Mouse (Mus musculus): ENCODE measurements around the gene Alox8.
A peak's percentile ranks its signal among the peaks of the same experiment; 100 is the strongest.

Gene Alox8

DNA sequence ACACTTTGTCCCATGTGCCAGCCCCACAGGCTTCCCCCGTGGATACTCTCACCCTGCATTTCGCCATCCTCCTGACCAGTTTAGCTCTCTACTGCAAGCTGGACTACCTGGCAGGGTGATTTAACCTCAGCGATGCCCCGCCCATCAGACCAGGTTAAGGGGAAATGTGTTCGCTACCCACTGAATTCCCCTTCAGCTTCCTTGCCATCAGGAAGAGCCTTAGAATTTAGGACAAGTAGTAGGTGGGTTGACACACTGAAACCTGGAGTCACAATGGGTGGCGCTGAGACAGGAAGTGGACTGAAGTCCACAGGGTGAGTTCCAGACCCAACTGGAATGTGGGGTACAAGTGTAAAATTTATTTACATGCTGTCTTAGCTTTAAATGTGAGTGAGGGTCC, at the start of gene Alox8:
TSS of gene Alox8 (minus strand) at position 101 of the 400 bp plus-strand sequence.
- DNase-seq = no peak

DNA sequence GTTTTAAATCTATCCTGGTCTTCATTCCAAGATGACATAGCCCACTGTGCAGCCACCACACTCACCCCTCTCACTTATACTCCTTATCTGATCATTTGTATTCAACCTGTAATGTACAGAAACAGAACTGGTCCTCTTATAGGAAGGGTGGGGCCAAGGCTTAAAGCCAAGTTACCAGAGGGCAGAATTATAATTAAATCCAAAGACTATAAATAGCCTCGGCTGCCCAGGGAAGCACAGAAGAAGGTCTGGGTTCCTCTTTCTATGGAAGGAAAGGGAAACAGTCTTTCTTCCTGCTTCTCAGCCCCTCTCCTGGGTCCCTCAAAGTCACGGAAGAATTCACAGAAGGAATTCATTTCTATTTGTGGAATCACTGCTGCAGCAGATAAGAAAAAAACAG, 48.0 kb upstream of the Alox8 start:
- no peak for DNase-seq

DNA sequence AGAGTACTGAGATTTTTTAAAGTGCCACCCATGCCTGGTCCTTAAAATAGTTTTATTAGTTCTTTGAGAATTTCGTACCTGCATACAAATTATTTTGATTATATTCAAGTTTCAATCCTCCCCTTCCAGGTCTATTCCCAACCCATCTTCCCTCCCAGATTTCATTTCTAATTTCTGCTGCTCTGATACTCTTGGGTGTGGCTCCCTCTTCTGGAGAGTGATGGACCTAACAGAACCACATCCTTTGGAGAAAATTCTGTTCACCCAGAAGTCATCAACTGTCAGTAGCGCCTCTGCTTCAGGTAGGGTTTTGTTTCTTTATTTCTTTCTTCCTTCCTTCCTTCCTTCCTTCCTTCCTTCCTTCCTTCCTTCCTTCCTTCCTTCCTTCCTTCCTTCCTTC, 47.3 kb upstream of the Alox8 start:
- DNase-seq = peak; percentile 51

DNA sequence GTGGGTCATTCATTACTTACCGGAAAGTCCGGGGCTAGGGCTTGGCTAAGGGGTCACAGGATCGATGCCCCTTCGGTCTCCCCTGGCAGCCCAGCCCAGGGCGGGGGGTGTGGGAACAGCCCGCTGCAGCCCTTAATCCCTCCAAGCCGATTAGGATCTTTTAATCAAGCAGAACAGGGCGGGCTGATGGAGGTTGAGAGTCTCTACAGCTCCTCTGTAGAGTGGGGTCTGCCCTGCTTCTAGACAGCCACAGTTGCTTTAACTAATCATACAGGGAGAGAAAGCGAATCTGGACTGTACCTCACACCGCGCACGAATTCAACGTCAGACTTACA, 39.2 kb upstream of the Alox8 start, which contains the start of gene Gucy2e:
TSS of gene Gucy2e (minus strand) at position 111 of the 335 bp plus-strand sequence.
- DNase-seq = no peak

DNA sequence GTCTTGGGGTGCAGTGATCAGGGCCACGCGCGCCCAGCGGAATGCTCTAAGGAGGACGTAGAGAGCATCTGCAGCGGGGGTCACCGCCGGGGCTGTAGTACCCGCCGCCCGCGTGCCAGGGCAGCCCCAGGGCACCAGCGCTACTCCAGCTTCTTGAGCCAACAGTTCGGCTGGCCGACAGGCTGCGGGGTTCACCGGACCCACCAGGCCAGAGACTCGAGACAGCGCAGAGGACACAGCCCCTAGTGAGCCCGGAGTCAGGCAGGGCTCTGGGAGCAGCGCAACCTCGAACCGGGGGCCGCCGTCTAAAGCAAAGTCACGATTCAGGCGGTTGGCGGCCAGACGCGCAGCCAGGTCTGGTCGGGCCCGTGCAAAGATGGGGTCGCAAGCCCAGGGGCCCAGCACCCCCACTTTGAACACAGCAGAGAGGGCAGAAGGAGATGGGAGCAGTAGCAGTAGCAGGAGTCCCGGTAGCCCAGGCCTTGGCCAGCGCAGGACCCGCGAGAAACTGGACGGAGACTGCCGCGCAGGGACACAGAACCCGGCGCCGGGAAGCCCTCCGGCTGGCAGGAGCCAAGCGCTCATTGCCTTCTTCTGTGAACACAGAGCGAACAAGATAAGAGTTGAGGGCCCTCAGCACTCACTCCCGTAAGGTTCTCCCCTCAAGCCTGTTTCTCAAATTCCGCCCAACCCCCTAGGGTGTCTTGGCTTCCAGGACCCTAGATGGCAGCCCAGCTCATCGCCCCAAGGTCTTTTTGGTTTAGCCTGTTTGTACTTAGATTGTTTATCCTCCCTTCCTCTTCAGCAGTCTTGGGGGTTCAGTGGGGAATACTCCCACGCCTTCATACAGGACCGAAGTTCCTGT, 38.6 kb upstream of the Alox8 start:
- no peak for DNase-seq

DNA sequence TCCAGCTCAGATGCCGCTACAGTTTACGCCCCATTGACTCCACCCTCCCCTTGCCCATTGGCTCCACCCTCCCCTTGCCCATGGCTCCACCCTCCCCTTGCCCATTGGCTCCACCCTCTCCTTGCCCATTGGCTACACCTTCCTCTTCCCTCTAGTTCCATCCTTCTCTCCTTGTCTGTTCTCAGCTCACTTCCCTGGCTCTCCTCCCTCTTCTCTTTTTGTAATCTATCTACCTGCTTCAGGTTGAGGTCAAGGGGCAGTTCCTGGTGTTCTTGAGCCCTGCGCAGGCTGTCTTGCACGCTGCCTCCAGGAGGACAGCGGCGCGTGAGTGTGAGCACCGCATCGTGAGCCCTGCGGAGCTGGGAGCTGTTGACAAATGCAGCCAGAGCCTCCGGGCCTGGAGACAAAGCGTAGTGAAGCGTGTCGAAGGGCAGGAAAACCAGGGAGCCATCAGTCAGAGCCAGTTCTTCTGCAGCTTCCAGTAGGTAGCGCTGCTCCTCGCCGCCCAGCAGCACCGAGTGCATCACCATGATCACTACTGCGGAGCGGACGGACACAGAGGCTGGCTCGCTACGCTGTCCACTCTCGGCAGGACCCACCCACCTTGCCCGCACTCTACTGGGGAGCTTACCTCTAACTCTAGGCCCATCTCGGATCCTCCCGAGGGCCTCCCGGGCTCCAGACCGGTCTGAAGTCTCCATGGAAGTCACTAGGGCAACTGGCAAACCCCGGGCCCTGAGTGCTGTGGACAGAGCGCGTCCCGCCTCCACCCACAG, 37.8 kb upstream of the Alox8 start:
- DNase-seq = peak; percentile 85

DNA sequence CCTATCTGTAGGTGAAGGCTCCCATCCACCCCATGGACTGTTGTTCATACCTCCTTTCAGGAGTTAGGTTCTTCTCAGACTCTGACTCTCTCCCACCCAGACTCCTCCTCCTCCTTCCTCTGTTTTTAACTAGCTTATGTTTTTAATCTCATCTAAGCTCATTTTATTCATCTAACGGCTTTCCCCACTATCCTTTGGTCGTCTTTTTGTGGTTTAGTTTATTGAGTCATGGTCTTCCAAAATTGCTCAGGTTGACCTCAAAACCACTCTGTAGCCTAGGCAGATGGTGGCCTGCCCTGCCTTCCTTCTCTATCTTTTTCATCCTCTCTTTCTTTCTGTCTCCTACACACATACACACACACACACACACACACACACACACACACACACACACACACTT, 35.5 kb upstream of the Alox8 start:
- no peak for DNase-seq

DNA sequence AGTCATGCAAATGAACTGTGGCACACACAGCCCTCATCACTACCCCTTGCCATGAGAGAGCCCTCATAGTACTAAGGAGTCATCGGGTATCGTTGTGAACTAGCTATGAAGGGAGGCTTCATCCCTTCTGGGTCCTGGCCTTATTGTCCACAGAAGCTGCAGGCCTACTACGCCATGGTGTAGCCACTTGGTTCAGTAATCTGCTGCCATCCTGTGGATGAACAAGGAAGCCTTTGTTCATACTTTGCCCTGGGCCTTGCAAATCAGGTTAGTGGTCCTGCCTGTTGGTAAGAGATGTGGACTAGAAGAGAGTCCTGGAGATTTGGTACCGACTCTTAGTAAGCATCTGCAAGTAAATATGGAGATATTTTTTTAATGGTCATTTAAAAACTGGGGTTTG, 32.8 kb upstream of the Alox8 start:
- DNase-seq = no peak

DNA sequence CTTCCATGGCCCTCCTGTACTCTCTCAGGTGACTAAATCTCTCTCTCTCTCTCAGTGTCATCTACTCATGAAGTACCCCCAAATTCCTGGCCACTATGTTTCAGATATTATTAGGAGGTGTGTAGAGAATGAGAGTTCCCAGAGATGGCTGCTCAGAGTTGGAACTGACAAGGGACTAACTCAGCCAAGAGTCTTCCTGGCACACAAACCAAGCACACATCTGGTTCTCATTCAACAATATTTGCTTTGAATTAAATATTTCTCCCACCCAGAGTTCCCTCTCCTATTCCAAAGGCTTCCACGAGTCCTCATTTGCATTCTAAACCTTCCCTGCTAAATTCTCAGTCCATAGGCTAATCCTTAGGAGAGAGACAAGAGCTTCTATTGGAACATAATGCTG, 28.1 kb upstream of the Alox8 start:
- no peak for DNase-seq

DNA sequence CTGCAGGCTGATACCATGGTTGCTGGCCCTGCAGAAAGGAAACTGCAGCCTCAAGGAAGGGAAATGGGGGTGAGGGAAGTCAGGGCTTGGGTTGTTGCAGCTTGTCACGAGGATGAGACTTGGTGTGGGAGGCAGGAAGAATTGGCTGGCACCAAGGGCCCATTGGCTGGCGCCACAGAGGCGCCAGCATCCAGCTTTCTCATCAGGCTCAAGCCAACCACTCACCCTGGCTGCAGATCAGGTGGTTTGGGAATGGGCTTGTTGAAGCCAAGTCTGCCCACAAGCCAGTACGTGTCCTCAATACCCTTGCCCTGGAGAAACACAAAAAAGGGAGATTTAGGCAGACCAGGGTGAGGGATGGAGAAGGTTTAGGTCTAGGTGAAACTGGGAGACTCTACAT, 25.5 kb upstream of the Alox8 start:
- no peak for DNase-seq

DNA sequence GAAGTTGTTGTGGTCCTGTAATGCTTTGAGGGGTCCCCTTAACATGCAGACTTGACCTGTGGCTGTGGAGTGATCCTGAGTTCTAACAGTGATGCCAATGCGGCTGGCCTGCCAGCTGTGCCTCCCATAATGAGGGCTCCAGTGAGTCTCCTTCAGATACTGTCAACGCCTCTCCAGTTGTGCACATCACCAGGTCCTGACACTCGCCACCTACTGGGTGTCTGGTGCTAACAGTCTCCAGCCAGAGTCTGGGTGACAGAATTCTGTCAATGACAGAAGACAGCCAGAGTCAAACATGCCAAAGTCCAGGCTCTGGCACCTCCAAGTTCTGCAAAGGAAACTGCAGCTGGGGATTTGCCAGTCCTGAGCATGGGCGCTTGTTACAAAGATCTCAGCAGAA, 23.4 kb upstream of the Alox8 start:
- DNase-seq = no peak

DNA sequence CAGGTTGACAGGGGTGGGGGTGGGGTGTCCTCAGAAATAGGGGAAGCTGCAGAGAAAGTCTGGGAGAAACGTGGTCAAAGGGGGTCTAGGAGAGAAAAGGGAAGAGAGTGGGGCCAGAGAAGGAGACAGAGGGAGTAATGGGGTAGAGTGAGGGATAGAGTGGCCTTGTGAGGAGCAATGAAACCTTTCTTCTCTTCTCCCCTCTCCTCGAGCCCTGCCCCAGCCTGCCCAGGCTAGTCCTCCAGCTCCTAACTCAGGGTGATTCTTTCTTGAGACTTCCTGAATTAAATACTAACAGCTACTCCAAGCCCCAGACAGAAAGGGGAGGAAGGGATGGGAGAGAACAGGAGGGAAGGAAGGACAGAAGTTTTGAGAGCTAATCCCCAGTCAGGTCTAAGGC, 21.0 kb upstream of the Alox8 start:
- no peak for DNase-seq

DNA sequence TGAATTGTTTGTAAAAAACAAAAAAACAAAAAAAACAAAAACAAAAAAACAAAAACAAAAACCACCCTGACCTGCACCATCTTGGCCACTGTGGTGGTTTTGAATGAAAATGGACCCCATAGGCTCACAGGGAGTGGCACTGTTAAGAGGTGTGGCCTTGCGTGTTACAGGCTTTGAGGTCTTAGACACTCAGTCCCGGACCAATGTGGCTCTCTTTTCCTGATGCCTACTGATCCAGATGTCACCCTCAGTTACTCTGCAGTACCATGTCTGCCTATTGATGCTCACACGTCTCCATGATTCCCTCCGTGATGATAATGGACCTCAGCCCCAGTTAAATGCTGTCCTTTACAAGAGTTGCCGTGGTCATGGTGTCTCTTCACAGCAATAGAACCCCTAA, 19.8 kb upstream of the Alox8 start:
- no peak for DNase-seq

DNA sequence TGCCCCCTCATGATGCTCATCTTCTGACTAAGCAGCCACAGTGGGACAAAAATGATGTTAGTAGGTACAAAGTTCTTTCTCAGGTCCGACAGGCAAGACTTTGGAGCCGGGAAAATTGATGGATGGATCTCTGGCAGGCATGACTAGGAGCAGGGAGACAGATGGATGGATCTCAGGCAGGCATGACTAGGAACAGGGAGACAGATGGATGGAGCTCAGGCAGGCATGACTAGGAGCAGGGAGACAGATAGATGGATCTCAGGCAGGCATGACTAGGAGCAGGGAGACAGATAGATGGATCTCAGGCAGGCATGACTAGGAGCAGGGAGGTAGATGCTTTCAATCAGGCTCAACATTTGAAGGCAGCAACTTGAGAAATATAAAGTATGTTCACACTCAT, 13.8 kb upstream of the Alox8 start:
- DNase-seq = peak; percentile 68

DNA sequence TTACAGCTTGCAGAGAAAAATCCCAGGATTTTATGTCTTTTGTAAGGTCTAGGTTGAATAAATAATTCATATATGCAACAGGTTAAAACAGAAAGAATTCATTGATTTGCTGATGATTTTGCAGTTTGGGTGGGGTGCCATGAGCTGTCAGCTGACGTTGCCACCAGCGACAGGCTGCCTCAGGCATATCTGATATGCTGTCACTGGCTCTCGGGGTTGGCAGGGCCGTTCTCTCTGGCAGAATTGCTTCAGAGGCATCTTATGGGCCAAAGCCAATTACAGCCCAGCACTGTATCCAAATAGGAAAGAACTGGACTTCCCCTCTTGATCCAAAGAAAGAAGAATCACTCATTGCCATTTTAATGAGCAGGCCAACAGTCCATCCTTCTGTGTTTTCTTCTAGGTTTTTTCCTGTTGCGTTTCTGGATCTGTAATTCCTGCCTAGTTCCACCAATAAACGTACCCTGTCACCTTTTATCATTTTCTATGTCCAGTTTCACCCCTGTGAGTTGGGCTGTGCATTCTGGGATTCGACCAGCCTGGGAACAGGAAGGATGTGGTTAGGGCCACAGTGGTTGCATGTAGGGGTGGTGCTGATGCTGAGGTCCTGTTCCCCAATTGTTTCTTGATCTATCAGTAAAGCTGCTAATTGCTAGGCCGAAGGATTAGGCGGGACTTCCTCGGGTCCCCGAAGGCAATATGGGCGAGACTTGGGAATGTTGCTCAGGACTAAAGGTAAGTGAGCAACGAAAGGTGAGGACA, 5.0 kb upstream of the Alox8 start:
- no peak for DNase-seq

DNA sequence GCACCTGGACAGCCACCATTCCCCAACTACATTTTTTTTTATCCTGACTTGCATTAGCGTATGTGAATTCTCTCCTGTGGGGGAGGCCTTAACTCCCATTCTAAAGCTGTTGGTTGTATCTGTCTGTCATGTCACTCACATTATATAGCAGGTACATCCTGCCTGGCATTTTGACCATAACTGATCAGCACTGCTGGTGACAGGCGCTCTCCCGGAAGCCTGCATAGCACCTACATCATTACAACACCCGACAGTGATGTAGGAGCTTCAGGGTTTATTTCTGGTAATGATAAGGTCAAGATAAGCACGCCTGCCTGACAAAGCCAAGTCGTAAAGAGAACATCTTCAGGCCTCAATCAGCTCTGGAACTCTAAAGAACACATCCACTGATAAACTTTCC, 2.6 kb upstream of the Alox8 start:
- no peak for DNase-seq

DNA sequence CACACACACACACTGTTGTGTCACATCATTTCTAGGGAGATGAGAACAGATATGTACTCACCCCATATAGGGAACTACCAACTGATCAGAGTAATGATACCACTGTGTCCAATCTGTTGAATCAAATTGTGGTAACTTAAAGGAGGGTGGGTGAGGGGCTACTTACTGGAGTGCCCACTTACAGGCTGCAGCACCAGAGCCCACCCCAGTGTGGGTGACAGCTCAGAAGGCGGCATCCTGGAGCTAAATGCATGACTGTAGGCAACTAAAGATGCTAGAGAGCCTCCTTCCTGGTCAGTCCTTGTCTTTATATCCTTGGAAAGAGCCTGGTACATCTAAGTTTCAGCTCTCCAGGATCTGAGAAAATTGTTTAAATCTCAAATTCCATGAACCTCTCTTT, 1.6 kb upstream of the Alox8 start:
- no peak for DNase-seq

DNA sequence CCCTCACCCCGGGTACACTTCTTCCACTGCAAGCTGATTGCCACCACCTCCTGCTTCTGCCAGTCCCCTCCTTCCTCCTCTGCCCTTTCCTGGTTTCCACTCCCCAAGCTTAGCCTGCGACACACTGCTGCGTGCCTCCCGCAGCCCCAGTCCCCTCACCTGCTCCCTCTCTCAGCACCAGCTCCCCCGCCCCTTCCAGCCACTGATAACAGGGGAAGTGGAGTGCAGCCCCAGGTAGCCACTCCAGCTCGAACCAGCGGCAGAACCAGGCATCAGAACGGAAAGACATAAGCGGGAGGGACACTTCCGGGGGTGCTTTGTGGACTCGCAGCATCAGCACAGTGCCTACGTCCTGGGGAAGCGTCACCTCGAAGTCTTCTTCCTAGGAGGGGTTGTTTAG, 449 bp downstream of the Alox8 start:
- no peak for DNase-seq

DNA sequence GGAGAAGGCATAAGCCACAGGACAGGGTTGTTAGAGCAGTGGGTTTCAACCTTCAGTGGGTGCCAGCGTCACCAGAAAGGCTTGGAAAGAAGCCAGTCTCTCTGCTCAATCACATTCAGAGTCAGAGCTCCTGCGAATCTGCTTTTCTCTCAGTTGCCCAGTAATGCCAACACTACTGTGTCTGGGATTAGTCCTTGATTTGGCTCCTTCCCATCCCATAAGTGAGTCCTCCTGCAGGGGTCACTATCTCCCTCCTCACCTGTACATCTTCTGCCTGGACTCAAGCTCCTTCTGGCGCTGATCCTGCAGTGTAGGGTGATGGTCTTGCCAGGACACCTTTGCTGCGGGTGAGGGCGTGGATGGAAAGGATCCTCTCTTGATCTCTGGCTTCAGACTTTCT, 877 bp downstream of the Alox8 start:
- DNase-seq = peak; percentile 59

DNA sequence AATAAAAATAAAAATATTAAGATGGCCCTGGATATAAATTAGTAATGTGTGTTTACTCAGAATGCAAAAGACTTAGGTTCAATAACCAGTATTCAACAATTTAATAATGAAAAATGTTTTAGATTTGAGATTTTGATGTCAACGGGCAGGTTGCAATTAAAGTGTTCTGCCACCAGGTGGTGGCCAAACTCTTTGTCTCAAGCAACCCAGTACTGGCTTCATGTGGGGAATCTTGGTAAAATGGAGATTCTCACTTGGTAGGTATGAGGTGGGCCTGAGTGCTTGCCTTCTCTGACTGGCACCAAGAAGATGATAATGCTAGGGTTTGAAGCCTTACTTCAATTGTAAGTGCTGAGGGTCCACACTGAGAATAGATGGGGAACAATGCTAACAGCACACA, 4.8 kb downstream of the Alox8 start:
- DNase-seq = peak; percentile 34

DNA sequence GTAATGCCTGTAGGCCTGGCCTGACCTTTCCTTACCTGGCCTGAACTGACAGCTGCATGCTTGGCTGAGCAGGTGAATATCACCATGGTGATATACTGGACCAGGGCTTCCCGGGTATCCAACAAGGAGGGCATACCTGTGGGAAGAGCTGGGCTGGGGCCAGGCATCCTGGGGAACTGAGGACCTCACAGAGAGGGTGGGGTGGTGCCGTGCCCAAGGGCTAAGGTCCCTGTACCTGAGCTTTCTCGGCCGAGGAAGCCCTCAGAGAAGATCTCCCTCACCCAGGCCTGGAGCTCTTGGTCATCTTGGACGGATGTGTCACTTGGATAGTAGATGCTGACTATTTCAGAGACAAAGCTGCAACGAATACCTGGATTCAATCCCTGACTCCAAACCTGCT, 11.7 kb downstream of the Alox8 start:
- no peak for DNase-seq

DNA sequence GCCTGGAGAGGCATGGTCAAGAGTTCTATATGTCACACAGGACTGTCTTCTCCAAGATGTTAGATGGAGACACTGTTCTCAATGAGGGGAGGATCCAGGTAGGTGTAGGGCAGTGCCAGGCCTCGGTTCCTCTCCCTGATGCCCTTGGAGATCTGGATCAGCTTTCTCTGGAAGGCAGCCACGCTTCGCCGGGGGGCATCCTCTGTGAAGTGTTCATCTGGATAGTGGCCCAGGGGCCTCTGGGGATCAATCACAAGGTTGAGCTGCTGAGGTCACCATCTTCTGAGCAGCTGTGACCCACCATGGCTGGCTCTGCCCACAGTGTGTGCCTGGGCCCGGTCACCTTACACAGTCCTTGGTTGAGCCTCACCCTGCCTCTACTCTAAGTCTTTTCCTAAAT, 12.6 kb downstream of the Alox8 start:
- no peak for DNase-seq

DNA sequence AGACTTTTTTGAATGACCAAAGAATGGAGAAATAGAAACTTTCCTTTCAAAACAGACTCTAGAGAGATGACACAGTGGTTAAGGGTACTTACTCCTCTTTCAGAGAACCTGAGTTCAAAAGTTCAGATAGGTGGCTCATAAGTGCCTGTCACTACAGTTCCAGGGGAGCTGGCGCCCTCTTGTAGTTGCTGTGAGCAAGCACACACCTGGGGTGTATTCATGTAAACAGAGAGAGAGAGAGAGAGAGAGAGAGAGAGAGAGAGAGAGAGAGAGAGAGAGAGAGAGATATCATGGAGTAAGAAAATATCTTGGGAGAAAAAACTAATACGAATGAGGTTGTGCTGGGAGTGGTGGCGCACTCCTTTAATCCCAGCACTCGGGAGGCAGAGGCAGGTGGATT, 17.5 kb downstream of the Alox8 start:
- no peak for DNase-seq

DNA sequence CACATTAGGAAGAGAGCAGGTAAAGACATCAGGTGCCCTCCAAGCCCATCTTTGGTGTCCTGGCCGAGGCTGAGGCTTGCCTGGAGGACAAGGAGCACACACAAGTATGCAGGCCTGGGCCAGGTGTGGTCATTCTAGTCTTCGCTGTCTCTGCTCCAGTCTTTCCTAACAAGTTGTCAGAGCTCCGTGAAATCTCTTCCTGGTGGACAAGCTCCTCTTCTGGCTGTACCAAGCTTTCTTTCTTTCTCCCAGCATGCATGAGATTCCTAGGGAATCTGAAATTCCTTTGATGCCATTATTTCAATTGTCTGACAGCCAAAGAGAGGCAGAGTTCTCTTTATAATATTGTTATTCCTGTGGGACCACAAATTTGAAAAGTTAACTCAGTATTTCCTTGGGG, 18.1 kb downstream of the Alox8 start:
- DNase-seq = no peak
